Mouse (Mus musculus): ENCODE results near the gene Slc10a6. TPM values are rescaled to one million over a fixed set of nuclear protein-coding genes. Genes with fewer than 3 reads are reported as not detected.

The Slc10a6 gene
- total and polyA plus RNA-seq, 2 experiments from 2014 or later = 1.7 TPM; not detected in 1

DNA sequence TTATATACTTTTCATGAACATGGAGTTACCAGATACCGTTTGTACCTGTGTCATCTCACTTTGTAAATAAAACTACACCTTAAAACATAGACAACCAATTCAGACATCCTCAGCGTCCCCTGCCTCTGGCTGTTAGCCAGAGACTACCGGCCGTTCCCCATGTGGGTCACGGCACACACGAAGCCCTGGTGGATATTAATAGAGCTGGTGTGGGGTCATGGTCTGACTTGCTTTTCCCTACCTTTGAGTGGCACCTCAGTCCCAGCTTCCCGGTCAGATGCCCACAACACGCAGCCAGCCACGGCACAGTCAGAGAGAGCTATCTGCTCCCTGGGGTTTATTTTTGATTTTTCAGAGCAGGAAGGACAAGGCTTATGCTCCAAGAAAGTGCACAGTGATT is 30.9 kb downstream of the Slc10a6 start:
- H3K9ac ChIP-seq (replicated peaks; ENCODE audit: low read length, poor library complexity, severe bottlenecking) = no peak overlapping the region

DNA sequence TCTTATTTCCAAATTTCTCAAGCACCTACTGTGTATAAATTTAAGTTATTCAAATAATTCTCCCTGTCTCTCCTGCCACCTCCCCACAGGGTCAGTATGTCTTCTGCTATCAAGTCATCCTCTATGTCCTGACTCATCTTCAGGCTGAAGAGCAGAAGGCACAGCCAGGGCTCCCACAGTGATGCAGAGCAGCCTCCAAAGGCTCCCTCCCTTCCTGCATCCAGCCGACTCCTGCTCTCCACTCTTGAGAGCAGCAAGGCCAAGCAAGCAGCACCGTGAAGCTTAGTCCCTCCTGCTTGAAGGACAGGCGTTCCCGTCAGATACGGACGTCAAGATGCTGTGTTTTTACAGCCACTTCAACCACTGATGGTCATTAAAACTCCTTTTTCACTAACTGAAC is 31.6 kb downstream of the Slc10a6 start:
- H3K27ac ChIP-seq (ENCODE audit: low read depth, low read length) = no peak overlapping the region
- H3K36me3 ChIP-seq (ENCODE audit: insufficient read depth, low read length) = no peaks in the 10 kb centered on the region
- WGBS = 73% methylated on average over 6 of the region's 6 CpGs
- H3K4me3 ChIP-seq (ENCODE audit: low read depth, low read length) = no peak overlapping the region
- no peak for TF ChIP-seq CTCF (IDR thresholded peaks at IDR 0.05)
- H3K27me3 ChIP-seq (ENCODE audit: insufficient read depth, low read length) = no peaks in the 10 kb centered on the region
- H3K4me1 ChIP-seq (ENCODE audit: insufficient read depth, low read length) = peaks cover 4% of the 10 kb centered on the region; the same call in 1 of the 2 replicates
- no peaks in the 10 kb centered on the region for H3K9me3 ChIP-seq (ENCODE audit: low read length)
- ATAC-seq (ENCODE audit: low FRiP score) (no peak), DNase-seq (ENCODE audit: low spot score) (no peak)
- H3K4me2 ChIP-seq (ENCODE audit: low read depth, low read length, poor library complexity, severe bottlenecking) = no peak overlapping the region
- H3K9ac ChIP-seq (replicated peaks; ENCODE audit: low read length, poor library complexity, severe bottlenecking) = no peak overlapping the region

More for the DNA sequence above, 30.9 kb downstream of the Slc10a6 start:
- H3K4me2 ChIP-seq (ENCODE audit: low read depth, low read length, poor library complexity, severe bottlenecking) = no peak overlapping the region
- no peak overlapping the region for H3K27ac ChIP-seq (ENCODE audit: low read depth, low read length)
- no peak overlapping the region for H3K4me3 ChIP-seq (ENCODE audit: low read depth, low read length)
- no peaks in the 10 kb centered on the region for H3K9me3 ChIP-seq (ENCODE audit: low read length)
- TF ChIP-seq CTCF (IDR thresholded peaks at IDR 0.05) = no peak
- H3K36me3 ChIP-seq (ENCODE audit: insufficient read depth, low read length) = no peaks in the 10 kb centered on the region
- whole genome bisulfite sequencing = 92% methylated on average over 9 of the region's 9 CpGs
- no peak for ATAC-seq (ENCODE audit: low FRiP score)
- peaks cover 4% of the 10 kb centered on the region; the same call in 1 of the 2 replicates for H3K4me1 ChIP-seq (ENCODE audit: insufficient read depth, low read length)
- no peak for DNase-seq (ENCODE audit: low spot score)
- no peaks in the 10 kb centered on the region for H3K27me3 ChIP-seq (ENCODE audit: insufficient read depth, low read length)

- no peak overlapping the region; the same call in 1 of the 2 replicates for H3K27ac ChIP-seq (ENCODE audit: low read depth, low read length)
- ATAC-seq (ENCODE audit: low FRiP score) = peak; percentile 71; the same call in 1 of the 2 replicates
These were observed 32.6 kb downstream of the Slc10a6 start for GRCm38 (mm10) chr5:103596467-103597146.

DNA sequence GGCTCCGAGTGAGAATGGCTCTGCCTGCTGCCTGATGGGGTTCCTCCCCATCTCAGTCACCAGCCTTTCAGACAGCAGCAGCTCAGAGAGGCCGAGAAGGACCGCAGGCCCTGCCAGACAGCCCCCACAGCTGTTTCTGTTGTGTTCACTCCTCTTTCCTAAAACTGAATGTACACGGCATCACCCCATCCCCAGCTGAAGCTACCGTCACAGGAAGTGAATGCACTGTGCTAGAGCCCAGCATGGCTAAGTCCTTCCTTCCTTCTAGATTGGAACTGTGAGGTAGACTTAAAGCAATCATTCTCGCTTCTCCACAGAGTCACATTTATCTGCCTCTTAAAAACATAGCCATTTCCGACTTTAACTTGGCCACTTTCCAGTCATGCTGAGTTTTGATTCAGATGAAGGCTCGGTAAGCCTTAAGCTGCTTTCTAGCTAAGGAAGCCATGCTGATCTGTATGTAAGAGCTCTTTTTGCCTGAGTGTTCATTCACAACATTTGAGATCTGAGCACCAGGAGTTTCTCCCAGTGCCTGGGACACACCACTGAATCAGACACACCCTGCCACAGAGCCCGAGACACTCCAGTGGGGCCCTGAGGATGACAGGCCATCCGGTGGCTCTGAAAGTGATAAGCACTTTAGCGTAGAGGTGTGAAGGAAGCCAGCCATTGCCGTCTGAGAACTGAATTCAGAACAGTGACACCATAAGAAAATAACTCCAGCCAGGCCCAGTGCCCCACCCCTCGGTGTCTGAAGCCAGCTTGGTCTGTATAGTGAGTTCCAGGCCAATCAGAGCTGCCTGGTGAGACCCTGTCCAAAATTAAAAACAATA is 33.6 kb downstream of the Slc10a6 start:
- no peak for TF ChIP-seq CTCF (IDR thresholded peaks at IDR 0.05)
- DNase-seq (ENCODE audit: low spot score) (peak; percentile 33), ATAC-seq (ENCODE audit: low FRiP score) (no peak)
- Histone ChIP-seq H3K9me3 (ENCODE audit: low read length) (no peaks in the 10 kb centered on the region), H3K27me3 (ENCODE audit: insufficient read depth, low read length) (no peaks in the 10 kb centered on the region), H3K4me3 (ENCODE audit: low read depth, low read length) (no peak overlapping the region), H3K36me3 (ENCODE audit: insufficient read depth, low read length) (no peaks in the 10 kb centered on the region), H3K9ac (replicated peaks; ENCODE audit: low read length, poor library complexity, severe bottlenecking) (no peak overlapping the region), H3K27ac (ENCODE audit: low read depth, low read length) (no peak overlapping the region), H3K4me1 (ENCODE audit: insufficient read depth, low read length) (peaks cover 4% of the 10 kb centered on the region; the same call in 1 of the 2 replicates), H3K4me2 (ENCODE audit: low read depth, low read length, poor library complexity, severe bottlenecking) (no peak overlapping the region)
- 66% methylated on average over 13 of the region's 13 CpGs for WGBS

More at GRCm38 (mm10) chr5:103596467-103597146, 32.6 kb downstream of the Slc10a6 start:
- Histone ChIP-seq H3K9ac (replicated peaks; ENCODE audit: low read length, poor library complexity, severe bottlenecking) (no peak overlapping the region), H3K4me2 (ENCODE audit: low read depth, low read length, poor library complexity, severe bottlenecking) (no peak overlapping the region), H3K4me3 (ENCODE audit: low read depth, low read length) (no peak overlapping the region), H3K4me1 (ENCODE audit: insufficient read depth, low read length) (peaks cover 4% of the 10 kb centered on the region; the same call in 1 of the 2 replicates), H3K27me3 (ENCODE audit: insufficient read depth, low read length) (no peaks in the 10 kb centered on the region), H3K9me3 (ENCODE audit: low read length) (no peaks in the 10 kb centered on the region), H3K36me3 (ENCODE audit: insufficient read depth, low read length) (no peaks in the 10 kb centered on the region)
- peak; percentile 37 for DNase-seq (ENCODE audit: low spot score)
- WGBS = 47% methylated on average over 14 of the region's 14 CpGs
- no peak for TF ChIP-seq CTCF (IDR thresholded peaks at IDR 0.05)

DNA sequence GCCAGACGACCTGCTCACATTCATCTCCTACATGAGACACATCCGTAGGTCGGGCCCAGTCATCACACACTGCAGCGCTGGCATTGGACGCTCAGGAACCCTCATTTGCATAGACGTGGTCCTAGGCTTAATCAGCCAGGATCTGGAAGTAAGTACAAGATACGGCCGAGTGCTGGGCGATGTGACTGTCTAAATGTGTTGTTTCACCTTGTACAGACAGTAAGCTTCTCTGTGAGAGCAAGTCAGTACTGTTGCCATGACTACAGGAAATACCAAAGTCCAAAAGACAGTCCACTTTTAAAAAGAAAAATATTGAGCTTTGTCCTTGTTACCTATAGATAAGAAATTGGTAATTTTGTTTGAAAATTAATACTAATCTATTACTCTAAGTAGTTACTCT is 35.6 kb downstream of the Slc10a6 start:
- peak; percentile 38; the same call in 1 of the 2 replicates for ATAC-seq (ENCODE audit: low FRiP score)
- Histone ChIP-seq H3K9me3 (ENCODE audit: low read length) (no peaks in the 10 kb centered on the region), H3K4me2 (ENCODE audit: low read depth, low read length, poor library complexity, severe bottlenecking) (no peak overlapping the region), H3K27ac (ENCODE audit: low read depth, low read length) (0 out of 2 replicates have a peak overlapping the region, but pooled peaks have one; percentile 2), H3K4me1 (ENCODE audit: insufficient read depth, low read length) (peaks cover 4% of the 10 kb centered on the region; the same call in 1 of the 2 replicates), H3K4me3 (ENCODE audit: low read depth, low read length) (no peak overlapping the region), H3K36me3 (ENCODE audit: insufficient read depth, low read length) (no peaks in the 10 kb centered on the region), H3K27me3 (ENCODE audit: insufficient read depth, low read length) (no peaks in the 10 kb centered on the region), H3K9ac (replicated peaks; ENCODE audit: low read length, poor library complexity, severe bottlenecking) (no peak overlapping the region)
- 59% methylated on average over 9 of the region's 9 CpGs for WGBS
- TF ChIP-seq CTCF (IDR thresholded peaks at IDR 0.05) = no peak
- peak; percentile 9 for DNase-seq (ENCODE audit: low spot score)
